Mouse (Mus musculus) neural tube, embryonic 12.5 days (tissue): ENCODE data around the gene Gc. TPM values are rescaled to one million over a fixed set of nuclear protein-coding genes. Genes with fewer than 3 reads are reported as not detected.

Experiments
- ATAC-seq: fragments of 200-750 bp; cut with Nextera tagmentation; 2 replicates; pipeline ENCODE4 v1.8.0; 2017; ENCODE audit warnings: low read depth, mild to moderate bottlenecking, moderate TSS enrichment, moderate library complexity; ENCODE audit not compliant: low FRiP score
- H3K27ac ChIP-seq: fragments of 300-500 bp; sonication (generic); 2 replicates; pipeline ENCODE4 v1.5.1; 2016
- H3K27me3 ChIP-seq: fragments of 300-500 bp; sonication (generic); replicated peaks from 2 replicates; pipeline ENCODE4 v1.6.1; 2016; ENCODE audit warnings: mild to moderate bottlenecking
- H3K36me3 ChIP-seq: fragments of 300-500 bp; sonication (generic); 2 replicates; pipeline ENCODE4 v1.6.1; 2016; ENCODE audit warnings: mild to moderate bottlenecking
- H3K4me1 ChIP-seq: fragments of 300-500 bp; sonication (generic); 2 replicates; pipeline ENCODE4 v1.6.1; 2016
- H3K4me2 ChIP-seq: fragments of 300-500 bp; sonication (generic); replicated peaks from 2 replicates; pipeline ENCODE4 v1.6.1; 2016; ENCODE audit warnings: mild to moderate bottlenecking
- H3K4me3 ChIP-seq: fragments of 300-500 bp; sonication (generic); 2 replicates; pipeline ENCODE4 v1.5.1; 2016
- H3K9ac ChIP-seq: fragments of 300-500 bp; sonication (generic); 2 replicates; pipeline ENCODE4 v1.6.1; 2016; ENCODE audit warnings: mild to moderate bottlenecking
- H3K9me3 ChIP-seq: fragments of 300-500 bp; sonication (generic); 2 replicates; pipeline ENCODE4 v1.6.1; 2016; ENCODE audit warnings: mild to moderate bottlenecking
- WGBS: fragments of 180-500 bp; shearing (Covaris S2); methylation state at CpG from one replicate; pipeline ENCODE4 v1.1.7; 2016; 5-methylcytosine and 5-hydroxymethylcytosine counted together
- polyA plus RNA-seq: library from polyadenylated mRNA; unstranded; fragments of >200 nt; fragmentation: Nextera tagmentation; extraction: Ambion mirVana; gene quantifications from 2 replicates; pipeline ENCODE4 v1.2.1, GENCODE M21; 2016

Gc gene
- polyA plus RNA-seq, 1 experiment from 2014 or later = not detected

DNA sequence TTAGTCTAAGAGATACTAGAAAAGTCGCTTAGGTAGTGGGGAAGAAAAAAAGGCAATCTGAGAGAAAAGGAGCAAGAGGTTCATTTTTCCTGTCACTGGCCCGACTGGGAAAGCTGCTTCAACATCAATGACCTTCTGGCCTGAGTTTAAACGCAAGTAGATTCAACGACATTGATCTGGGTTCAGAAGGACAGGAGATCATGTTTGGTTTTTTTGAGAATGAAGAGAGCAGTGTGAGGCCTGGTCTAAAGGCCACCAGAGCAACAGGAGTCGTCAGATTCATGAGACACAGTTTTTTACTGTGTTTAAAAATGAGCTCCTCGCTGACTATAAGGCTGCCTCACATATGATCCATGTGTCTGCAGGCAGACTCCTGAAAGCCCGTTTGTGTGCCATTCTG, 9.7 kb downstream of the Gc start:
- H3K27ac ChIP-seq = no peak overlapping the region
- no peak overlapping the region for H3K4me2 ChIP-seq
- H3K4me3 ChIP-seq = no peak overlapping the region
- no peak for ATAC-seq
- no peaks in the 10 kb centered on the region for H3K36me3 ChIP-seq
- no peaks in the 10 kb centered on the region for H3K9me3 ChIP-seq
- WGBS = 79% methylated on average over 7 of the region's 7 CpGs
- no peak overlapping the region for H3K9ac ChIP-seq
- no peaks in the 10 kb centered on the region for H3K27me3 ChIP-seq
- no peaks in the 10 kb centered on the region for H3K4me1 ChIP-seq

DNA sequence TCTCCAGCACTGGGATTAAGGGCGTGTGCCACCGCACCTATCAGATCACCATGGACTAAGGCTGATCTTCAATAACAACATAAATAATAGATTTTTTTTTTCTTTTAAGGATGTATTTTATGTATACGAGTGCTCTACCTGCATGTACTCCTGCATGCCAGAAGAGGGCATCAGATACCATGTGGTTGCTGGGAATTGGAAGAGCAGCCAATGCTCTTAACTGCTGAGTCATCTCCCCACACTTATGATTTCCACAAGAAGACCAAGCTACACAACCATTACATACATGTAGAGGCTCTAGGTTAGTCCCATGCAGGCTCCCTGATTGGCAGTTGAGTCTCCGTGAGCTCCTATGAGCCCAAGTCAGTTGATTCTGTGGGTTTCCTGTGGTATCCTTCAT, 13.3 kb downstream of the Gc start:
- no peaks in the 10 kb centered on the region for H3K9me3 ChIP-seq
- no peaks in the 10 kb centered on the region for H3K36me3 ChIP-seq
- no peak overlapping the region for H3K9ac ChIP-seq
- no peak overlapping the region for H3K4me3 ChIP-seq
- no peak for ATAC-seq
- 87% methylated on average over 4 of the region's 4 CpGs for WGBS
- H3K4me1 ChIP-seq = no peaks in the 10 kb centered on the region
- H3K27me3 ChIP-seq = no peaks in the 10 kb centered on the region
- no peak overlapping the region for H3K27ac ChIP-seq
- H3K4me2 ChIP-seq = no peak overlapping the region

- H3K4me2 ChIP-seq = no peak overlapping the region
- H3K4me3 ChIP-seq = no peak overlapping the region
- H3K4me1 ChIP-seq = no peaks in the 10 kb centered on the region
- H3K27me3 ChIP-seq = no peaks in the 10 kb centered on the region
- no peaks in the 10 kb centered on the region for H3K36me3 ChIP-seq
- no peak for ATAC-seq
- H3K9me3 ChIP-seq = no peaks in the 10 kb centered on the region
- 76% methylated on average over 1 of the region's 1 CpGs for WGBS
- no peak overlapping the region for H3K27ac ChIP-seq
- no peak overlapping the region for H3K9ac ChIP-seq
These were observed 46.2 kb downstream of the Gc start for GRCm38 (mm10) chr5:89411536-89411935.

GRCm38 (mm10) chr5:89407376-89408082, 50.2 kb downstream of the Gc start:
- Histone ChIP-seq H3K4me2 (no peak overlapping the region), H3K27ac (no peak overlapping the region), H3K9me3 (no peaks in the 10 kb centered on the region), H3K9ac (no peak overlapping the region), H3K4me1 (no peaks in the 10 kb centered on the region), H3K27me3 (no peaks in the 10 kb centered on the region), H3K36me3 (no peaks in the 10 kb centered on the region), H3K4me3 (no peak overlapping the region)
- no peak for ATAC-seq

DNA sequence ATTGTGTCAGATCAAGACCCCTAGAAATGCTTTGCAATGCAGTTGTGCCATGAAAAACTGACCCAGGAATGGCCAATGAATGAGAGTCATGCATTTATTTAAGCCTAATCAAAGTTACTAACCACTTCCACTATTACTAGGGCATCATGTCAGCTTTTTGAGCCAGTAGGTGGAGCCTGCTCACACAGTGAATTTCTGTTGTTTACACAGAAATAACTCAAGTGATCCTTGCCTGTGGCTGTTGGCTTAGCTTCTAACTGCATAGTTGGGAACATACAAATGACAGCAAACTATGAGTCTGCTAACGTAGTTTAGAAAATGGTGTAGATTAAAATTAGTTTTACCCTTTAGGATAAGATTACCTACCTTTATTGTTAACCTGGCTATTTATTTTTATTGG, 52.6 kb downstream of the Gc start:
- Histone ChIP-seq H3K4me1 (no peaks in the 10 kb centered on the region), H3K4me3 (no peak overlapping the region), H3K27ac (no peak overlapping the region), H3K36me3 (no peaks in the 10 kb centered on the region), H3K9me3 (no peaks in the 10 kb centered on the region), H3K4me2 (no peak overlapping the region), H3K27me3 (no peaks in the 10 kb centered on the region), H3K9ac (no peak overlapping the region)
- ATAC-seq = no peak
- 82% methylated on average over 1 of the region's 1 CpGs for WGBS

- ATAC-seq = no peak
- H3K27ac ChIP-seq = no peak overlapping the region
- H3K4me3 ChIP-seq = no peak overlapping the region
- no peak overlapping the region for H3K9ac ChIP-seq
- no peak overlapping the region for H3K4me2 ChIP-seq
- 77% methylated on average over 1 of the region's 1 CpGs for WGBS
- no peaks in the 10 kb centered on the region for H3K4me1 ChIP-seq
- 0 out of 2 replicates have a peak, but pooled peaks cover 7% of the 10 kb centered on the region for H3K9me3 ChIP-seq
- H3K36me3 ChIP-seq = no peaks in the 10 kb centered on the region
- no peaks in the 10 kb centered on the region for H3K27me3 ChIP-seq
These were observed 67.3 kb downstream of the Gc start for GRCm38 (mm10) chr5:89390405-89390804.

- no peak overlapping the region for H3K4me3 ChIP-seq
- H3K27me3 ChIP-seq = no peaks in the 10 kb centered on the region
- no peak overlapping the region for H3K27ac ChIP-seq
- WGBS = 48% methylated on average over 5 of the region's 5 CpGs
- H3K4me2 ChIP-seq = no peak overlapping the region
- no peak overlapping the region for H3K9ac ChIP-seq
- ATAC-seq = peak; percentile 77
- H3K4me1 ChIP-seq = no peaks in the 10 kb centered on the region
- no peaks in the 10 kb centered on the region for H3K36me3 ChIP-seq
- no peaks in the 10 kb centered on the region for H3K9me3 ChIP-seq
These were observed 73.5 kb downstream of the Gc start for GRCm38 (mm10) chr5:89384204-89384603.

- Histone ChIP-seq H3K9me3 (no peaks in the 10 kb centered on the region), H3K9ac (no peak overlapping the region), H3K4me3 (no peak overlapping the region), H3K4me2 (no peak overlapping the region), H3K4me1 (no peaks in the 10 kb centered on the region), H3K36me3 (no peaks in the 10 kb centered on the region), H3K27ac (no peak overlapping the region), H3K27me3 (no peaks in the 10 kb centered on the region)
- no peak for ATAC-seq
- 91% methylated on average over 4 of the region's 4 CpGs for WGBS
These were observed 76.4 kb downstream of the Gc start for GRCm38 (mm10) chr5:89381340-89381739.

GRCm38 (mm10) chr5:89370140-89370539, 87.6 kb downstream of the Gc start:
- 42% methylated on average over 1 of the region's 1 CpGs for WGBS
- Histone ChIP-seq H3K4me1 (no peaks in the 10 kb centered on the region), H3K27me3 (no peaks in the 10 kb centered on the region), H3K4me3 (no peak overlapping the region), H3K36me3 (no peaks in the 10 kb centered on the region), H3K4me2 (no peak overlapping the region), H3K9me3 (no peaks in the 10 kb centered on the region), H3K9ac (no peak overlapping the region), H3K27ac (no peak overlapping the region)
- no peak for ATAC-seq

- Histone ChIP-seq H3K36me3 (no peaks in the 10 kb centered on the region), H3K4me3 (no peak overlapping the region), H3K4me2 (no peak overlapping the region), H3K4me1 (no peaks in the 10 kb centered on the region), H3K27ac (no peak overlapping the region), H3K27me3 (no peaks in the 10 kb centered on the region), H3K9me3 (no peaks in the 10 kb centered on the region), H3K9ac (no peak overlapping the region)
- WGBS = 57% methylated on average over 4 of the region's 4 CpGs
- no peak for ATAC-seq
These were observed 89.5 kb downstream of the Gc start for GRCm38 (mm10) chr5:89368045-89368743.

Other genes with a start within 250 kb of the Gc start
- not detected in 2 replicates for gene Npffr2, start 69.5 kb upstream of the Gc start, polyA plus RNA-seq